Comparison of ENCODE assay signal across 16 mouse cellular contexts in the genomic region with DNA sequence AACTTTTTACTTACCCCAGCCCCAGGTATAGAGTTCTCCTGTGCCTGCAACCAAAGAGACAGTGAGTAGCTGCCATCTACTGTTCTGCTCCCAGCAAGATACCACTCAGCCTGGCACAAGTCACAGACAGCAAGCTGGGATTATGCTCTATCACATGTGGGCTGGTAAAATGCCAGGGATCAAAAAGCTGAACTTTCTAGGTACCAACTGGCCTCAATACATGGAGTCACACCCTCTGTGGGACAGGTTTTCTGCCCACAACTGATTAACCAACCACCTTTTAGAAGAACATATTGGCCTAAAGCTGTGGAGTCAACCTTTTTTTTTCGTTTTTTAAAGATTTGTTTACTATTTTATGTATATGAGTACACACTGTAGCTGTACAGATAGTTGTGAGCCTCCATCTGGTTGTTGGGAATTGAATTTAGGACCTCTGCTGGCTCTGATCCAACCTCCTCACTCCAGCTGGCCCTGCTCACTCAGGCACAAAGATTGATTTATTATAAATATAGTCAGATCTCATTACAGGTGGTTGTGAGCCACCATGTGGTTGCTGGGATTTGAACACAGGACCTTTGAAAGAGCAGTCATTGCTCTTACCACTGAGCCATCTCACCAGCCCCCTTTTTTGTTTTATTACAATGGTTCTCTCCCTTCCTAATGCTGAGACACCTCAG.
"Had no signal": no experiment of that assay in that cellular context is flagged by ENCODE, and none has a peak within 500 bp of the region (broad histone marks: within the 10 kb centered on the region; RNA-seq: fewer than 3 reads in every experiment).

No protein-coding gene starts in this region.

- H3K9ac ChIP-seq: limb, embryonic 13.5 days; liver, embryonic 12.5 days; liver, embryonic 15.5 days; lung, embryonic 15.5 days; midbrain, embryonic 12.5 days; midbrain, embryonic 15.5 days had no signal

- H3K4me3 ChIP-seq: limb, embryonic 10.5 days; limb, embryonic 13.5 days; liver, embryonic 12.5 days; liver, embryonic 15.5 days; lung, embryonic 15.5 days; midbrain, embryonic 12.5 days; midbrain, embryonic 15.5 days had no signal

- H3K27me3 ChIP-seq: limb, embryonic 13.5 days; liver, embryonic 12.5 days; liver, embryonic 15.5 days; lung, embryonic 15.5 days; midbrain, embryonic 12.5 days; midbrain, embryonic 15.5 days had no signal

- H3K4me1 ChIP-seq: limb, embryonic 10.5 days; limb, embryonic 13.5 days; liver, embryonic 15.5 days; lung, embryonic 15.5 days had no signal

- H3K27ac ChIP-seq: limb, embryonic 10.5 days; limb, embryonic 13.5 days; liver, embryonic 12.5 days; liver, embryonic 15.5 days; lung, embryonic 15.5 days; midbrain, embryonic 12.5 days; midbrain, embryonic 15.5 days had no signal

- H3K4me2 ChIP-seq: limb, embryonic 13.5 days; liver, embryonic 12.5 days; liver, embryonic 15.5 days; lung, embryonic 15.5 days; midbrain, embryonic 12.5 days; midbrain, embryonic 15.5 days had no signal

- H3K9me3 ChIP-seq: limb, embryonic 10.5 days; limb, embryonic 13.5 days; liver, embryonic 12.5 days; liver, embryonic 15.5 days; lung, embryonic 15.5 days; midbrain, embryonic 12.5 days; midbrain, embryonic 15.5 days had no signal

- DNase-seq: kidney, adult 18-20 months; kidney, postnatal 4 days; liver; lung, adult 18-20 months; lung, postnatal 10 days; lung, postnatal 36 days; thymus, adult 2 months; thymus, postnatal 36 days had no signal

- ATAC-seq: intestine, embryonic 16.5 days; liver, embryonic 12.5 days; midbrain, embryonic 15.5 days had no signal
